Mouse (Mus musculus) hindbrain, embryonic 10.5 days (tissue): Measurements from ENCODE around the gene Ppp1r15b. TPM values are rescaled to one million over a fixed set of nuclear protein-coding genes. Genes with fewer than 3 reads are reported as not detected.

Source experiments
- DNase-seq: peaks from one replicate; pipeline ENCODE4 v3.0.0-alpha.2; 2017; ENCODE audit warnings: low spot score
- H3K27ac ChIP-seq: fragments of 300-500 bp; sonication (generic); 2 replicates; pipeline ENCODE4 v1.5.1; 2016; ENCODE audit warnings: mild to moderate bottlenecking, moderate library complexity
- H3K27me3 ChIP-seq: fragments of 300-500 bp; sonication (generic); 2 replicates; pipeline ENCODE4 v1.6.1; 2016; ENCODE audit warnings: mild to moderate bottlenecking; ENCODE audit not compliant: poor library complexity, insufficient read depth, severe bottlenecking
- H3K36me3 ChIP-seq: fragments of 300-500 bp; sonication (generic); 2 replicates; pipeline ENCODE4 v1.6.1; 2016; ENCODE audit warnings: mild to moderate bottlenecking, moderate library complexity
- H3K4me1 ChIP-seq: fragments of 300-500 bp; sonication (generic); replicated peaks from 2 replicates; pipeline ENCODE4 v1.6.1; 2016; ENCODE audit warnings: mild to moderate bottlenecking
- H3K4me3 ChIP-seq: fragments of 300-500 bp; sonication (generic); 2 replicates; pipeline ENCODE4 v1.5.1; 2016; ENCODE audit warnings: mild to moderate bottlenecking, moderate library complexity
- H3K9me3 ChIP-seq: fragments of 300-500 bp; sonication (generic); 2 replicates; pipeline ENCODE4 v1.6.1; 2016; ENCODE audit warnings: mild to moderate bottlenecking, moderate library complexity
- WGBS: fragments of 180-500 bp; shearing (Covaris S2); methylation state at CpG from one replicate; pipeline ENCODE4 v1.1.7; 2016; 5-methylcytosine and 5-hydroxymethylcytosine counted together
- polyA plus RNA-seq: library from polyadenylated mRNA; unstranded; fragments of >200 nt; fragmentation: Nextera tagmentation; extraction: Ambion mirVana; gene quantifications from 2 replicates; pipeline ENCODE4 v1.2.1, GENCODE M21; 2016

The Ppp1r15b gene
- polyA plus RNA-seq, 1 experiment from 2014 or later, result 46.2 TPM

GRCm38 (mm10) chr1:133148122-133148521 is 17.2 kb downstream of the Ppp1r15b start:
- H3K36me3 ChIP-seq, result no peaks in the 10 kb centered on the region
- peaks cover 8% of the 10 kb centered on the region for H3K9me3 ChIP-seq
- H3K4me3 ChIP-seq, result no peak overlapping the region
- no peak for DNase-seq
- no peak overlapping the region for H3K27ac ChIP-seq
- 92% methylated on average over 8 of the region's 8 CpGs for WGBS
- H3K4me1 ChIP-seq, result no peaks in the 10 kb centered on the region; the same call in 1 of the 2 replicates
- no peaks in the 10 kb centered on the region for H3K27me3 ChIP-seq

- H3K36me3 ChIP-seq, result no peaks in the 10 kb centered on the region
- H3K27ac ChIP-seq, result no peak overlapping the region
- DNase-seq, result no peak
- WGBS, result 91% methylated on average over 2 of the region's 2 CpGs
- H3K27me3 ChIP-seq, result no peaks in the 10 kb centered on the region
- H3K4me1 ChIP-seq, result no peaks in the 10 kb centered on the region; the same call in 1 of the 2 replicates
- no peak overlapping the region for H3K4me3 ChIP-seq
- peaks cover 8% of the 10 kb centered on the region for H3K9me3 ChIP-seq
Observed at GRCm38 (mm10) chr1:133150556-133150955, 19.6 kb downstream of the Ppp1r15b start.

- Histone ChIP-seq H3K9me3 (peaks cover 8% of the 10 kb centered on the region), H3K4me1 (no peaks in the 10 kb centered on the region), H3K36me3 (no peaks in the 10 kb centered on the region), H3K4me3 (no peak overlapping the region), H3K27me3 (peaks cover 4% of the 10 kb centered on the region; the same call in 1 of the 2 replicates), H3K27ac (no peak overlapping the region)
- DNase-seq, result no peak
- 93% methylated on average over 3 of the region's 3 CpGs for WGBS
Observed at GRCm38 (mm10) chr1:133152213-133152612, 21.3 kb downstream of the Ppp1r15b start.

- WGBS, result 83% methylated on average over 6 of the region's 6 CpGs
- Histone ChIP-seq H3K27me3 (peaks cover 28% of the 10 kb centered on the region), H3K4me3 (no peak overlapping the region), H3K36me3 (no peaks in the 10 kb centered on the region), H3K27ac (no peak overlapping the region), H3K9me3 (no peaks in the 10 kb centered on the region), H3K4me1 (no peaks in the 10 kb centered on the region)
- DNase-seq, result no peak
Observed at GRCm38 (mm10) chr1:133155270-133155669, 24.3 kb downstream of the Ppp1r15b start.

- Histone ChIP-seq H3K4me3 (no peak overlapping the region), H3K27me3 (peaks cover 66% of the 10 kb centered on the region), H3K9me3 (no peaks in the 10 kb centered on the region), H3K4me1 (peaks cover 8% of the 10 kb centered on the region), H3K27ac (no peak overlapping the region), H3K36me3 (no peaks in the 10 kb centered on the region)
- WGBS, result 69% methylated on average over 7 of the region's 7 CpGs
- DNase-seq, result no peak
Observed at GRCm38 (mm10) chr1:133159128-133159564, 28.2 kb downstream of the Ppp1r15b start.

GRCm38 (mm10) chr1:133161559-133161958 is 30.6 kb downstream of the Ppp1r15b start:
- WGBS, result 70% methylated on average over 4 of the region's 4 CpGs
- no peak overlapping the region for H3K27ac ChIP-seq
- peaks cover 87% of the 10 kb centered on the region for H3K27me3 ChIP-seq
- DNase-seq, result no peak
- no peaks in the 10 kb centered on the region for H3K36me3 ChIP-seq
- no peak overlapping the region for H3K4me3 ChIP-seq
- H3K9me3 ChIP-seq, result no peaks in the 10 kb centered on the region
- peaks cover 19% of the 10 kb centered on the region for H3K4me1 ChIP-seq

- H3K27me3 ChIP-seq, result peaks cover 90% of the 10 kb centered on the region
Observed at GRCm38 (mm10) chr1:133162046-133162445, 31.1 kb downstream of the Ppp1r15b start.

GRCm38 (mm10) chr1:133162981-133163380 is 32.0 kb downstream of the Ppp1r15b start:
- Histone ChIP-seq H3K4me3 (peak overlapping the region; percentile 64), H3K36me3 (no peaks in the 10 kb centered on the region), H3K27me3 (peaks cover 93% of the 10 kb centered on the region), H3K27ac (no peak overlapping the region), H3K4me1 (peaks cover 24% of the 10 kb centered on the region), H3K9me3 (no peaks in the 10 kb centered on the region)
- WGBS, result 60% methylated on average over 8 of the region's 8 CpGs
- DNase-seq, result peak; percentile 13

More at GRCm38 (mm10) chr1:133162046-133162445, 31.1 kb downstream of the Ppp1r15b start:
- Histone ChIP-seq H3K4me1 (peaks cover 19% of the 10 kb centered on the region), H3K27ac (no peak overlapping the region), H3K36me3 (no peaks in the 10 kb centered on the region), H3K4me3 (no peak overlapping the region), H3K9me3 (no peaks in the 10 kb centered on the region)
- WGBS, result 70% methylated on average over 10 of the region's 10 CpGs
- DNase-seq, result no peak

- DNase-seq, result peak; percentile 62
- Histone ChIP-seq H3K9me3 (no peaks in the 10 kb centered on the region), H3K27ac (peak within 1 kb of the TSS; percentile 84), H3K36me3 (no peaks in the 10 kb centered on the region), H3K4me3 (peak within 1 kb of the TSS; percentile 64), H3K4me1 (peaks cover 34% of the 10 kb centered on the region), H3K27me3 (peaks cover 94% of the 10 kb centered on the region)
- WGBS, result under 1% methylated on average over 68 of the region's 68 CpGs
Observed at GRCm38 (mm10) chr1:133163820-133164431, 33.0 kb downstream of the Ppp1r15b start, which contains the start of gene Plekha6. Gene Plekha6 (plus strand): TSS chr1:133164210.

- peak; percentile 47 for DNase-seq
- under 1% methylated on average over 10 of the region's 10 CpGs for WGBS
- peak overlapping the region; percentile 64 for H3K4me3 ChIP-seq
- H3K36me3 ChIP-seq, result no peaks in the 10 kb centered on the region
- no peaks in the 10 kb centered on the region for H3K9me3 ChIP-seq
- peaks cover 94% of the 10 kb centered on the region for H3K27me3 ChIP-seq
- H3K4me1 ChIP-seq, result peaks cover 36% of the 10 kb centered on the region
- H3K27ac ChIP-seq, result peak overlapping the region; percentile 84; the same call in 1 of the 2 replicates
Observed at GRCm38 (mm10) chr1:133164591-133165011, 33.7 kb downstream of the Ppp1r15b start.

GRCm38 (mm10) chr1:133165111-133165510 is 34.2 kb downstream of the Ppp1r15b start:
- 0 out of 2 replicates have a peak overlapping the region, but pooled peaks have one; percentile 64 for H3K4me3 ChIP-seq
- peaks cover 96% of the 10 kb centered on the region for H3K27me3 ChIP-seq
- DNase-seq, result no peak

GRCm38 (mm10) chr1:133168318-133169060 is 37.5 kb downstream of the Ppp1r15b start:
- Histone ChIP-seq H3K4me1 (peaks cover 34% of the 10 kb centered on the region), H3K27me3 (peaks cover 84% of the 10 kb centered on the region), H3K27ac (0 out of 2 replicates have a peak overlapping the region, but pooled peaks have one; percentile 36), H3K36me3 (no peaks in the 10 kb centered on the region), H3K4me3 (peak overlapping the region; percentile 14), H3K9me3 (no peaks in the 10 kb centered on the region)
- WGBS, result 48% methylated on average over 19 of the region's 19 CpGs
- peak; percentile 30 for DNase-seq

More at GRCm38 (mm10) chr1:133165111-133165510, 34.2 kb downstream of the Ppp1r15b start:
- Histone ChIP-seq H3K36me3 (no peaks in the 10 kb centered on the region), H3K4me1 (peaks cover 36% of the 10 kb centered on the region), H3K9me3 (no peaks in the 10 kb centered on the region), H3K27ac (no peak overlapping the region)
- 40% methylated on average over 11 of the region's 11 CpGs for WGBS

- 80% methylated on average over 8 of the region's 8 CpGs for WGBS
- Histone ChIP-seq H3K27ac (no peak overlapping the region), H3K27me3 (peaks cover 70% of the 10 kb centered on the region), H3K9me3 (no peaks in the 10 kb centered on the region), H3K36me3 (no peaks in the 10 kb centered on the region), H3K4me3 (no peak overlapping the region), H3K4me1 (peaks cover 17% of the 10 kb centered on the region)
- DNase-seq, result no peak
Observed at GRCm38 (mm10) chr1:133170196-133170595, 39.3 kb downstream of the Ppp1r15b start.
